Mouse (Mus musculus) ES-CJ7 (cell line): ENCODE results near the gene Fgd4.
"Not testable (repeated sequence)": the region's sequence is repeated elsewhere in the genome, so short reads cannot be mapped to it uniquely, and the experiment has no call there.

Experiments used
- DNase-seq: peaks from one replicate; pipeline ENCODE4 v3.0.0; 2011; ENCODE audit warnings: low read depth, low spot score

Fgd4 gene

DNA sequence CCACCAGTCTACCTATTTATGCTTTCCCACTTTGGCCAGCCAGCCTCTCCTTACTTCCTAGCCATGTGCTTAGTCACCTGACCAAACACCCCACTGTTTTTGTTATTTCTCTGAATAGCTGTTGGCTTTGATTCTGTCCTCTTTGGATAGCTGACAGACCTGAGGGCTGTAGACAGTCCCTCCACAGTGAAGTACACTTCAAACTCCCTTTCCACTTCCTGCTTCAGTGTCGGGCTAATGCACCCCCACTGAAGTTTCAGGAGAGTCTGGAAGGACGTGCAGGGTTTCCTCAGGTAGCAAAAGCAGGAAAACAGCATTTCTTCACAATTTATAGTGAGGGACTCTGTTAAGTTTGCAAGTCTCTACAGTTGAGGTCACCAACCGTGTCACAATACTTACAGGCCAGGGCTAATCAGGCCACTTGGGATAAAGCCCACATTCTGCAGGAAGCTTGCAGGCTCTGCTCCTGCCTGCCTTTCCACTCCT, 57.4 kb downstream of the Fgd4 start:
- DNase-seq = no peak

DNA sequence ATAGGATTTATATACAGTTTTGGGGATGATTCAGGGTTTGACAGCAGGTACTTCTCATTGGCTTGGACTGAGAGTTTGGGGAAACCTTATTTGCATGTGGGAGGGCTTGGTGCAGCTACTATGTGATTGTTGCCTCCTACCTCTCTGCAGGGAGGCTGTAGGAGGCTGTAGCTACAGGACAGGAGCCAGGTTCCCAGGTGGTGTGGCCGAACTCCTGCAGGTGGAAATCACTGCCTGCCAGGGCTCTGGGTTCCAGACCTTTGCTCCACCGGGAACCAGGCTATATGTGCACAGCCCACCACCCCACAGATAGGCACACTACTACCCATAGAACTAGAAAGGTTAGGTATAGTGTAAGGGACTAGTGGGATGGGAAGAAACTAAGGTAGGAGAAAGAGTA, 61.0 kb downstream of the Fgd4 start:
- DNase-seq = not testable (repeated sequence)

DNA sequence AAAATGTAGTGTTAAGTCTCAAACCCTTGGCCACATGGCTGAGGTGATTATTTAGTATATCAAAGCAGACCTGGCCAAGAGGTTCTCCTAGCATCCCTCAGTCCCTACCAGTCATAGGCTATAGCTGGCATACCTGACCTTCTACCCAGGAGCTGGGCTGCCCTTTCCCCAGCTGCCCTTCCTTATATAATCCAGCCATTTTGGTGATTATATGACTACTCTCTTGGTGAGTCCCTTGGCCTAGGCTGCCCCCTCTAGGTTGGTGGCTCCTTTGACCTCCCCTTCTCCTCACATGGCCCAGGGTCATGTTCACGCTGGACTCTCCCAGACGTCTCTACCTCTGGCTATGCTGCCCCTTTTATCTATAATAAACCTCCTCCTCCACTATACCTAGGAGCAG, 65.1 kb downstream of the Fgd4 start:
- DNase-seq = no peak

DNA sequence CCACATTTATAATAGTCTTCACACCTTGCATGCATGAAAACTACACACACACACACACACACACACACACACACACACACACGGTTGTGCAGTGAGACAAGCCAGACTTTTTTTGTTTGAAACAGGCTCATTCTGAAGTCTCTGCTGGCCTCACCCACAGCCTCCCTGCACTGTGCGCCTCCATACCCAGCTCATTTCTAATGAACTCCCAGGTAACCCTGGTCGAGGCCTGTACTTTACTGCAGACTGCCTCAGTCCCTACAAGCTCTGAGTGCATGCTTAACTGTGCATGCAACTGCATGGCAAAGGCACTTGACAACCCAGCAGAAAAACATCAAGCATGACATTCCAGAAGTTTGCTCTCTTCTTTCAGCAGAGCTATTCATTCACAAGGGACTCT, 72.3 kb downstream of the Fgd4 start:
- DNase-seq = no peak

DNA sequence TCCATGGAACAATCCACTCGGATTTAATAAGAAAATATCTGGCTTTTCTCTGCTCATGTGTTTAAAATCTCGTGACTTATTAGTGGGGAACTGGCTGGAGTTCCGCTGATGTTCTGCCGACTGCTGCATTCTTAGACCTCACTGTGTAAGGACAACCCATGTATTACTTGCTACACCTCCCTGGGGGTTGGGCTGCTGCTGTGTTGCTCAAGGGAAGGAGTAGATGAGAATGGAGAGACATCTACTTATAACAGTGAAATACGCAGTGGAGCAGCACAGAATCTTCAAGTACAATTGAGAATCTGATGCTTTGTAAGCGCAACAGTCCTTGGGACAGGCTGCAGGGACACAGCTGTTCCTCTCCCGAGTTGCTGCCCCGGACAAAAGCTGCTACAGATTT, 73.1 kb downstream of the Fgd4 start:
- DNase-seq = peak; percentile 5

DNA sequence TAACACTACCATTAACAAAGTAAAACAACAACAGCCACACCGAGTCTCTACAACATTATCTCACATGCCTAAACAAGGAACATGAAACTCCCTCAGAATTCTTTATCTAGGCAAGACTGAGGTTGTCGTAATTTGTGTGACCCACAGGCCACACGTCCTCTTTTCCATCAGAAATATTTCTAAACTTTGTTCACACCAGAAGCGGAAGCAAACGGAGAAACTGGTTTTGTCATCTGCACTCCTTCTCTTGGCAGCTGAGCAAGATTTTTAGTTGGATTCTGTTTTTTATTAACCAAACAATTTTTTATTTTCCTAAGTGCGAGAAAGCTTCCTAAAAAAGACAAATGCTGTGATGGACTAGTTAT, 73.6 kb downstream of the Fgd4 start:
- DNase-seq = no peak

DNA sequence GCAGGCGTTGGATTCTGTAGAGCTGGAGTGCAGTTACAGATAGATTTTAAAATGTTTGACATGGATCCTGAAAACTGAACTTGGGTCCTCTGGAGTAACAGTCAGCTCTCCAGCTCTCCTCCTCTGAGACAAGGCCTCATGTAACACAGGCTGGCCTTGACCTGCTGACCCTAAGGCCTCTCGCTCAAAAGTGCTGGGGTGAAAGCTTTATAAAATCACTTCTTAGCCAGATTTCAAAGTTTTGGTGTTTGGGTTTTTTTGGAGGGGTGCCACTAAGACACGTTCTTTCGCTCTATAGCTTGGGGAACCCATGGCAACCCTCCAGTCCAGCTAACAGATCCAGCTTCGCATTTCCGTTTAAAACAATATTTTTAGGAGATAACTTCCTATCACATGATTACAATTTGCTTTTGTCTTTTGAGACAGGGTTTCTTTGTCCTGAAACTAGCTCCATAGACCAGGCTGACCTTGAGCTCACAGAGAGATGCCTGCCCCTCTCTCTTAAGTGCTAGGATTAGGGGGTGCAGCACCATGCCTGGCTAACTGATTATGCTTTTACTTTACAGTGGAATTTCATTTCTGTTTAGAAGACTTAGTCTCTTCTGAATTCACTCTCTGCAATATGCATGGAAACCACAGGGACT, 74.1 kb downstream of the Fgd4 start:
- no peak for DNase-seq

DNA sequence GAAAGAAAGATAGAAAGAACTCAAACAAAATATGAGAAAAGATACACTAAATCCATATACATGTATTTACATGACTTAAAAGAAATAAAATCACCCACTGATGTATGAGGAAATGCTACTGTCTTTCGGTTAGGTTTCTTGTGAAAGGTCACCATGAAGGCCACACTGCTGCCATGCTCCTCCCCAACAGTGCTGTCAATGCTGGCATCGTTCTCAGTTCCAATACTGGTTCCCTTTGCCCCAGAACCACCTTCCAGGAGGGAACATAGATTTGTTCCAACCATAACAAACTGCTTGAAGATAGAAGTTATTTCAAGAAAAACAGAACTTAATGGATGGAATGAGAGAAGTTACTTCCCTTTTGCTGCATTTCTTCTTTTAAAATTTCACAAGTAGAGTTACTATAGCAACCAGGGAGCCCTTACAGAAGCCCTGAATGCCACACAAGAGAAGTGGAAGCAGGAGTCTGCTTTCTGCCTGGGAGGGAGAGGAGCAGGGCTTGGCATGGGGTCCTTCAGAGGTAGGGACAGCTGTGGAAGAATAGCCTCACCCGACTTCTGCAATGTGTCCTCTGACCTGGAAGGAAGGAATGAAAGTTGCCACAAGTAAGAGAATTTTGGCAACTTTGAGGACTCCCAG, 75.0 kb downstream of the Fgd4 start:
- DNase-seq = no peak

DNA sequence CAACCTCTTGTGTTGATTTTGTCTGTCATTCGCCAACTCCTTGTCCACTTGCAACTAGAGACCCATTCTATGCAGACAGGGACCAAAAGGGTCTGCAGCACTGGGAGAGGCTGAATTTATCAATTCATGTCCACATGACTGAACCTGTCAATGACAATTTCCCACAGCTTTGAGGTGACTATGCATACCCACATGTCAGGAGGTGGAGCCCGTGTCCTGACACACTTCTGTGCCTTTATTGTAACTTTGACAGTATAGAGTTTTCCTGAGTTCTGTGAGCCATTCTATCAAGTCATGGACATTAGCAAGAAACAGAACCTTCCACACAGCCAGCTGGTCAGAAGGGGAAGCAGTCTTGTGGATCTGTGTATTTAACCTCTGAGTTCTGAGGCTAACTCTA, 76.7 kb downstream of the Fgd4 start:
- DNase-seq = no peak

DNA sequence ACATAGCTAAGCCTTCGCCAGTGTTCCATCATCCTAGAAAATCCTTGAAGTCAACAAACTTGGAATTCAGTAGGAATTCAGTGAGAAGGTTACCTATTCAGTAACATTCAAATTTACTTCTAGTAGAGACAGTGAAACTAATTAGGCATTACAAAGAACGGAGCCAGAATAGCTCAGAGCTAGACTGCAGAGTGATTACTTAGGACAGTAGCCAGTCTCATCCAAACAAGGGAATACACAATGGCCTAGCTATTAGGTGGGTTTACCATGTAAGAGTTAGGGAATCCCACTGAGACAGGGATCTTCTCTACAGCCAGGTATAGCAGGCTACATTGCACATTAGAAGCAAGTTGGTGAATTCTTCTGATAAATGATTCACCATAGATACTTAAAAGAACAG, 77.5 kb downstream of the Fgd4 start:
- DNase-seq = peak; percentile 76

DNA sequence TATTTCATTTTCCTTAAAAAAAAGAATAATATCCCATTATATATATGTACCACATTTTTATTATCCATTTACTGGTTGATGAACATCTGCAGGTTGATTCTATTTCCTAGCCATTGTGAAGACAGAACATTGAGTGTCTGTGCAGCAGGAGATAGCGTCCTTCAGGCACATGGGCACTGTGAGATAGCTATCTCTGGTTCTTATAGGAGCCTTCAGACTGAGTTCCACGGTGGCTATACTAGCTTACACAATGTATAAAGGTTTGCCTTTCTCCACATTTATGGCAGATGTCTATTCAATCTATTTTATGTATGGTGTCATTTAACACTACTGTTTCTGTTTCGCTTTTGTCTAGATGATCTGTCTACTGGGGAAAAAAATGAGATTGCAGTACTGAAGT, 98.9 kb downstream of the Fgd4 start:
- no peak for DNase-seq

DNA sequence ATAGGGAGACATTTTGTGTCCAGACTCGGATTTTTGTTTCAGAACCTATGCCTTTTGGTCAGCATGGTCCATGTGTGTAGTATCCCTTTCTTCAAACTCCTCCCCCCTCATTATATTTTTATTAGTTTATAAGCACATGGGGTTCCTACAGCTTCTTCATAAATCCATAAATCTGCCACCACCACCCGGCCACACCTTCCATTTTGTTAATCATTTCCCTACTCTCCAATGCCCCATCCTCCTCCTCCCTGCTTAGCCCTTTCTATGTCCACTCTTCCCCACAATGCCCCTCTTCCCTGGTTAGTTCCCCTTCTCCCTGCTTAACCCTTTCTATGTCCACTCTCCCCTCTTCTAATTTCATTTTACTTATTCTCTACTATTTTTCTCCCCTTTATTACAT, 99.4 kb downstream of the Fgd4 start:
- no peak for DNase-seq

DNA sequence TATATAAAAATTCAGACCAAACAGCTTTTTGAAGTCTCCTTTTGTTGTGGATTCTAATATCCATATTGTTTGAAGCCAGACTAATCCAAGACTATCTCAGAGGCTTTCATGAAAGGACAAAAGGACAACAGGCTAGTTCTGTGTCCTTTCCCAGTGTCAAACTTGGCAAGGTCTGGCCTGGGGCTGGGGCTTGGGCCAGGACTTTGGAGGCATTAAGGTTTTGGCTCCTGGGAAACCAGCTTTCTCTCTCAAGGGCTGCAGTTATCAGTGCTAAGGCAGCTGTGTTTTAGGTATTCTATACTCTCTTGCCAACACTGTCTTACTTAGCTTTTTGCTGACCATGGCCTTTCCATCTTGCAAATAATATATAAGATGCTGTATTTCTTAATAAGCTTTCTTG, 101.6 kb downstream of the Fgd4 start:
- DNase-seq = no peak

DNA sequence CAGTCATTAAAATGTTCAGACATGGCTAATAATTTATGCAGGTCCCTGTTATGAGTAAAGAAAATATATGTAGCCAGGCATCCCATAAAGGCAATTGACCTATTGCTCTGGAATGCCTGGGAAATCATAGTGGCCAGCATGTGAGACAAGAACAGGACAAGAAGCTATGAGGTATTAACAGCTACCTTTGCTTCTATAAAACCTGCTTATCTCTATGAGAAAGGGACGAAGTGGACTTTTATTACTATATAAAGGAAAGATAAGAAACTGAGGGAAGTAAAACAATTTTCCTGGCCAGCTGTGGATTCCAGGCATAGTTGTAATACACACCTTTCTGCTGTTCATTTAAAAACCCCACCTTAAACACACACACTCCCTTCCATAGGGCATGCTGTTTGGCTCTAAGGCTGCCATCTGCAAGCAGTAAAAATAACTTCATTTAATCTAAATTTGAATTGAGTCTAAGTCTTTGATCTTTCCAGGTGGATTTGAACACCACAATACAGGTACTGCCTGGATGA, 114.8 kb downstream of the Fgd4 start:
- no peak for DNase-seq

DNA sequence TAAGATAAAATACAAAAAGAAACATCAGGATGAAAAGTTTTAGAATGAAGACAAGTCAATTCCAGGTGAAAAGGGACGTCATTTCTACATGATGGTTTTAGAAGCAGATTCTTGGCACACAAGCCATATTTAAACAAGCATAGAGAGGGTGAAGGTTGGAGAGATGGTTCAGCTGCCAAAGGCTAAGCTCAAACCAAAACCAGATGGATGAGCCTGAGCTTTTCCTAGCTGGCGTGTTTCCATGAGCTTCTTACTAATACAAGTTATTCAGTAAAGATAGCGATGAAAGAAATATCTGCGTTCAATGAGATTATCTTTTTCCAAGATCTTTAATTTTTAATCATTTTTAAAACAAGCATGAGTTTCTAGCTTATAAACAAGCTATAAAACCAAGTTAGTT, 115.7 kb downstream of the Fgd4 start:
- no peak for DNase-seq

DNA sequence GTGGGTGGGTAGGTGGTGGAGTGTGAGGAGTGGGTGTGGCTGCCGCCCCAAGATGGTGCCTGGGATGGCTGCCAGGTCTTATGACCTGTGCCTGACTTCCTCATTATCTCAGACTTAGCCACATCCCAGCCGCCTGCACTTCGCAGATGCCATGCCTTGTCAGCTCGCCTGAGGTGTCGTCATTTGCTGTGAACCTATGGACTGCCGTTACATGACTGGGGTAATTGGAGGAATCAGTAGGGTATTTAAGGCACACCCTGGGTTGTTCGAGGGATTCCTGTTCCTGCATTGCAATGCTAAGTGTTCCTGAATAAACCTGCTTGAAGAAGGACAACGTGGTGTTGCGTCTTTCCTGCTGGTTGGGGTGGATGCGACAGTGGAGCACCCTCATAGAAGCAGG, 126.9 kb downstream of the Fgd4 start:
- DNase-seq = peak; percentile 63

DNA sequence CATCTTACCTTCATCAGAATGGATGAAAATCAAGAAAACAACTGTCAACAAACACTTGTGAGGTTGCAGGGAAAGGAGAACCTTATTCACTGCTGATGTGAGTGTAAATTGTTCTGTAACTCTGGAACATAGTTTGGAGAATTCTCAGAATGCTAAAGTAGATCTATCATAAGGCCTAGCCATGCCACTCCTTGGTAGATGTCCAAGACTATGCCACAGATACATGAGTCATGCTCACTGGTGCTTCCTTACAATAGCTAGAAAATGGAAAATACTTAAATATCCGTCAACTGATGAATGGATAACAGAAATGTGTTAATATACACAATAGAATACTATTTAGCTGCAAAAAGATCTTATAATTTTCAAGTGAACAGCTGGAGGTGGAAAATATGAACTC, 150.3 kb downstream of the Fgd4 start:
- no peak for DNase-seq

DNA sequence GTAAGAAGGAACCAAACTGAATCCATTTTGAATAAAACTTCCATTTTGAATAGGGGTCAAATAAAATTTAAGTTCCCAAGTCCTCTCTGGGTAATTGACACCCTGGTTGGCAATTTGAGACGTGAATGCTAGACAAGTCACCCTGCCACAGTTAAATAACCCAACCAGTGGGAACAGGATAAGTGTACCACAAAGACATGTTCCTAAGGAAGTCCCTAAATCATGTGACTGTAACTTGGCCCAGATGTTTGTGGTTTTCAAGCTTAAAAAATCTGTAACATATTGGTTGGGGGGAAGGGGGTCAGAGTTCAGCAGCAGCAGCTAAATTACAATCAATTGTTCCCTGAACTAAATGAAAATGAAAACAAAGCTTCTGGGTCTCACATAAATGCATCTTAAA, 161.9 kb downstream of the Fgd4 start:
- DNase-seq = no peak

DNA sequence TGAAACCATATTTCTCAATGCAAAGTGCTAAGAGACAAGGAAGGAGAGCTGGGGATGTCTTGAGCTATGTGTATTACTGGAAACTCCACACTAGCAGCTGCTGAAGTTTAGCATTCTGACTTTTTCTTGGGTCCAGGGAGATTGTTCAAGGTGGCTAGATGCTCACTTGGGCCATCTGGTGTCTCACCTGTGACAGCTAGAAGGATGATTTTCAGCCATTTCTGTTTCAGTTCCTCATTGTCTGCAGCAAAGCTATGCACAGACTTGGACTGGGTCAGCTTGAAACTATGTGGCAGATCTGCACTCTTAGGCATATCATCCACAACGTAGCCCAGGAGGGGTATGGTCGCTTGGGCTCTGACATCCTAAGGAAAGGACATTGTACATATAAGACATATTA, 177.9 kb downstream of the Fgd4 start:
- no peak for DNase-seq

DNA sequence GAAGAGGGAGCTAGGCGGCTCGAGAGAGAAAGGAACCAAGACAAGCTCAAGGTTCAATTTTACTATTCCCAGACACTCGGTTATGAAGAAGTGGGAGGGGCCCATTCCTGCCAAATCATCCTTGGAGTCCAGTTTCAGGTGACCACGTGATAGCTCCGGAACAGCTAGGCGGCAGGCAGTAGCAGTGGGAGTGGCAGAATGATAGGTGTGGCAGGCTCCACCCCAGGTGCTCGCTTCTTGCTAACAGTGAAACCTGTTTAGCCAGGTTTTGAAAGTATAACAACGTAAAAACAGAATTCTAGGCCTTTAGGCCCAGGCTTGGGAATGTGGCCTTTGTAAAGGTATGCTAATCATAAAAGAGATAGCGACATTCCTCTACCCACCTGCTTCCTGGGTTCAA, 233.1 kb downstream of the Fgd4 start:
- peak; percentile 60 for DNase-seq
